Mouse (Mus musculus) liver, embryonic 11.5 days (tissue): ENCODE measurements around the gene 3110082I17Rik. TPM values are rescaled to one million over a fixed set of nuclear protein-coding genes. Genes with fewer than 3 reads are reported as not detected.

Source experiments
- ATAC-seq: fragments of 200-750 bp; cut with Nextera tagmentation; replicated peaks from 2 replicates; pipeline ENCODE4 v1.8.0; 2017; ENCODE audit warnings: moderate number of reproducible peaks, mild to moderate bottlenecking, moderate TSS enrichment, moderate library complexity; ENCODE audit not compliant: low FRiP score
- DNase-seq: peaks from one replicate; pipeline ENCODE4 v3.0.0-alpha.2; 2017; ENCODE audit warnings: low spot score
- H3K27ac ChIP-seq: fragments of 300-500 bp; sonication (generic); 2 replicates; pipeline ENCODE4 v1.5.1; 2014; ENCODE audit warnings: mild to moderate bottlenecking, low read depth, low read length, control low read depth
- H3K27me3 ChIP-seq: fragments of 300-500 bp; sonication (generic); replicated peaks from 2 replicates; pipeline ENCODE4 v1.6.1; 2014; ENCODE audit warnings: low read length, mixed read lengths; ENCODE audit not compliant: control insufficient read depth, insufficient read depth
- H3K36me3 ChIP-seq: fragments of 300-500 bp; sonication (generic); 2 replicates; pipeline ENCODE4 v1.6.1; 2014; ENCODE audit warnings: mild to moderate bottlenecking, low read length, moderate library complexity, mixed read lengths; ENCODE audit not compliant: control insufficient read depth, insufficient read depth
- H3K4me1 ChIP-seq: fragments of 300-500 bp; sonication (generic); replicated peaks from 2 replicates; pipeline ENCODE4 v1.6.1; 2014; ENCODE audit warnings: low read length, mixed read lengths; ENCODE audit not compliant: control insufficient read depth, insufficient read depth
- H3K4me2 ChIP-seq: fragments of 300-500 bp; sonication (generic); 2 replicates; pipeline ENCODE4 v1.6.1; 2014; ENCODE audit warnings: mild to moderate bottlenecking, control low read depth, moderate library complexity
- H3K4me3 ChIP-seq: fragments of 300-500 bp; sonication (generic); 2 replicates; pipeline ENCODE4 v1.5.1; 2014; ENCODE audit warnings: low read depth, low read length, control low read depth
- H3K9ac ChIP-seq: fragments of 300-500 bp; sonication (generic); 2 replicates; pipeline ENCODE4 v1.6.1; 2014; ENCODE audit warnings: low read depth, low read length, control low read depth
- H3K9me3 ChIP-seq: fragments of 300-500 bp; sonication (generic); 2 replicates; pipeline ENCODE4 v1.6.1; 2016; ENCODE audit warnings: low read length, inconsistent platforms, mixed read lengths; ENCODE audit not compliant: control insufficient read depth
- WGBS: fragments of 180-500 bp; shearing (Covaris S2); extraction: QIAGEN DNeasy Blood & Tissue Kit; methylation state at CpG from one replicate; pipeline ENCODE4 v1.1.7; 2014; 5-methylcytosine and 5-hydroxymethylcytosine counted together
- polyA plus RNA-seq: library from polyadenylated mRNA; unstranded; fragments of >200 nt; fragmentation: Nextera tagmentation; extraction: Ambion mirVana; gene quantifications from 2 replicates; pipeline ENCODE4 v1.2.1, GENCODE M21; 2014

3110082I17Rik gene
- polyA plus RNA-seq, 1 experiment from 2014 or later, result 49.4 TPM

GRCm38 (mm10) chr5:139355235-139355772, 105.0 kb downstream of the 3110082I17Rik start:
- ATAC-seq, result no peak
- no peak overlapping the region for H3K4me3 ChIP-seq
- no peak overlapping the region for H3K9ac ChIP-seq
- H3K9me3 ChIP-seq, result no peaks in the 10 kb centered on the region
- no peak overlapping the region for H3K27ac ChIP-seq
- no peaks in the 10 kb centered on the region; the same call in 1 of the 2 replicates for H3K27me3 ChIP-seq
- H3K4me1 ChIP-seq, result peaks cover 8% of the 10 kb centered on the region; the same call in 1 of the 2 replicates
- no peak overlapping the region for H3K4me2 ChIP-seq
- WGBS, result 36% methylated on average over 19 of the region's 19 CpGs
- H3K36me3 ChIP-seq, result no peaks in the 10 kb centered on the region
- no peak for DNase-seq

GRCm38 (mm10) chr5:139353946-139354345, 106.4 kb downstream of the 3110082I17Rik start:
- Histone ChIP-seq H3K4me2 (no peak overlapping the region), H3K4me1 (peaks cover 12% of the 10 kb centered on the region), H3K27ac (no peak overlapping the region), H3K4me3 (no peak overlapping the region), H3K27me3 (no peaks in the 10 kb centered on the region; the same call in 1 of the 2 replicates), H3K9ac (no peak overlapping the region), H3K36me3 (no peaks in the 10 kb centered on the region), H3K9me3 (no peaks in the 10 kb centered on the region)
- DNase-seq (no peak), ATAC-seq (0 out of 2 replicates have a peak, but pooled peaks have one; percentile 1)
- WGBS, result 81% methylated on average over 11 of the region's 11 CpGs

DNA sequence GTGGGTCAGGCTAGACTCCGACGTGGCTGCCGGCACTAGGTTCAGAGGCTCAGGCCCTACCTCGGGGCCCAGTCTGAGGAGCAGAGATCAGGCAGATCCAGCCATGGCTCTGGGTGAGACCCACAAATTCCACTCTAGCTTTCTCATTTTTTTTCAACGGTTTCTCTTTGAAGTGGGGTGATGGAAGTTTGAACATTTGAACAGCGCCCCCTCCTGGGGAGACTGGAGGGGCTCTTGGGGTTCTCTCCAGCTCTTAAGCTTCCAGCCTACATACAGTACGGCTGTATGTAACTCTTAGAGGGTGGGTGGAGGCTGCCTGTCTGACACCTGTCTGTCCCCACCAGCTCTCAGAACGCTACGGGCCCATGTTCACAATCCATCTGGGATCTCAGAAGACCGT, 106.8 kb downstream of the 3110082I17Rik start:
- no peaks in the 10 kb centered on the region for H3K9me3 ChIP-seq
- no peak for DNase-seq
- H3K27me3 ChIP-seq, result no peaks in the 10 kb centered on the region; the same call in 1 of the 2 replicates
- peaks cover 12% of the 10 kb centered on the region for H3K4me1 ChIP-seq
- 58% methylated on average over 10 of the region's 10 CpGs for WGBS
- no peak overlapping the region for H3K27ac ChIP-seq
- no peak overlapping the region for H3K4me2 ChIP-seq
- H3K9ac ChIP-seq, result no peak overlapping the region
- H3K36me3 ChIP-seq, result no peaks in the 10 kb centered on the region
- 0 out of 2 replicates have a peak, but pooled peaks have one; percentile 21 for ATAC-seq
- H3K4me3 ChIP-seq, result no peak overlapping the region

- Histone ChIP-seq H3K4me3 (no peak within 1 kb of the TSS), H3K9ac (no peak within 1 kb of the TSS), H3K4me2 (no peak within 1 kb of the TSS), H3K9me3 (no peaks in the 10 kb centered on the region), H3K27me3 (no peaks in the 10 kb centered on the region; the same call in 1 of the 2 replicates), H3K27ac (no peak within 1 kb of the TSS), H3K36me3 (no peaks in the 10 kb centered on the region), H3K4me1 (peaks cover 12% of the 10 kb centered on the region)
- ATAC-seq (no peak), DNase-seq (no peak)
- WGBS, result 47% methylated on average over 6 of the region's 6 CpGs
Observed at GRCm38 (mm10) chr5:139352317-139352716, 108.0 kb downstream of the 3110082I17Rik start, which contains the start of gene Cyp2w1. Gene Cyp2w1 (plus strand): TSS chr5:139352617.

DNA sequence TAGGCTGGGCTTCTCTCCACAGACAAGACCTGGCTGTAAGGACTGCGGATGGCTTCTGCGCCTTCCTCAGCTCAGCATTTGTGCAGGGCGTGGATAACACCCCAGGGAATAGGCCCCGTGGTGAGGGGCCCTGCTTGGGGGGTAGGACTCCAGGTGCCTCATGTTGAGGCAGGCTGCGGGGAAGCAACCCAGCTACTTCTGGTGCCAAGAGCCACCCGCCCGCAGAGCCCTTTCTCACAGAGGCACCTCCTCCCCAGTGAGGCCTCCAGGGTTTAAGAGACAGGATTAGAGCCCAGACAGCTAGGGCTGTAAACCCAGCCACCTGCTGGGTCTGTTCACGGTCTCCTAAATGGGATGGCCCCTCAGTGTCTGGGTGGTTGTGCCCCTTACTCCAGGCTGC, 108.7 kb downstream of the 3110082I17Rik start:
- H3K4me2 ChIP-seq, result no peak overlapping the region
- 41% methylated on average over 8 of the region's 8 CpGs for WGBS
- H3K36me3 ChIP-seq, result no peaks in the 10 kb centered on the region
- ATAC-seq (no peak), DNase-seq (no peak)
- no peaks in the 10 kb centered on the region; the same call in 1 of the 2 replicates for H3K27me3 ChIP-seq
- peaks cover 12% of the 10 kb centered on the region for H3K4me1 ChIP-seq
- no peak overlapping the region for H3K4me3 ChIP-seq
- H3K9me3 ChIP-seq, result no peaks in the 10 kb centered on the region
- H3K27ac ChIP-seq, result no peak overlapping the region
- H3K9ac ChIP-seq, result no peak overlapping the region

- no peak for DNase-seq
- no peaks in the 10 kb centered on the region; the same call in 1 of the 2 replicates for H3K27me3 ChIP-seq
- no peak within 1 kb of the TSS for H3K27ac ChIP-seq
- 29% methylated on average over 5 of the region's 5 CpGs for WGBS
- H3K36me3 ChIP-seq, result no peaks in the 10 kb centered on the region
- H3K9ac ChIP-seq, result no peak within 1 kb of the TSS
- peaks cover 14% of the 10 kb centered on the region for H3K4me1 ChIP-seq
- H3K4me3 ChIP-seq, result no peak within 1 kb of the TSS
- H3K4me2 ChIP-seq, result no peak within 1 kb of the TSS
- no peak for ATAC-seq
- H3K9me3 ChIP-seq, result no peaks in the 10 kb centered on the region
Observed at GRCm38 (mm10) chr5:139351134-139351533, 109.2 kb downstream of the 3110082I17Rik start, which contains the start of gene Cox19. Gene Cox19 (minus strand): TSS chr5:139351418.

DNA sequence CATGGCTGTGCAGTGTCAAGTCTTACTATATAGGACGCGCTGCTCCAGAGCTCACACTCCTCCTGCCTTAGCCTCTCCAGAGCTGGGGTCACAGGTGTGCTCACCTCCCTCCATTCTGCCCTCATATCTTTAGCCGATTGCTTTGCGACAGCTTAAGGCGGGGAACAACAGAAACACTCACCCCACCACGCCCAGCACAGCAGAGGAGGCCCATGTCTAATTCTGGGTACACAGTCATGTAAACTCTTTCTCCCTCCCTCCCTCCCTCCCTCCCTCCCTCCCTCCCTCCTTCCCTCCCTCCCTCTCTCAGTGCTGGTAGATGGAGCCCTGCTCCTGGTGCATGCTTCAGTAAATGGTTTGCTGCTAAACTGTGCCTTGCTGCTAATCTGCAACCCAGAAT, 110.6 kb downstream of the 3110082I17Rik start:
- H3K9ac ChIP-seq, result no peak overlapping the region
- ATAC-seq, result peak; percentile 42
- H3K27ac ChIP-seq, result no peak overlapping the region
- H3K36me3 ChIP-seq, result no peaks in the 10 kb centered on the region
- H3K4me2 ChIP-seq, result peak overlapping the region; percentile 34
- DNase-seq, result no peak
- H3K27me3 ChIP-seq, result no peaks in the 10 kb centered on the region; the same call in 1 of the 2 replicates
- H3K4me3 ChIP-seq, result no peak overlapping the region
- H3K9me3 ChIP-seq, result no peaks in the 10 kb centered on the region
- peaks cover 18% of the 10 kb centered on the region for H3K4me1 ChIP-seq
- 61% methylated on average over 6 of the region's 6 CpGs for WGBS

DNA sequence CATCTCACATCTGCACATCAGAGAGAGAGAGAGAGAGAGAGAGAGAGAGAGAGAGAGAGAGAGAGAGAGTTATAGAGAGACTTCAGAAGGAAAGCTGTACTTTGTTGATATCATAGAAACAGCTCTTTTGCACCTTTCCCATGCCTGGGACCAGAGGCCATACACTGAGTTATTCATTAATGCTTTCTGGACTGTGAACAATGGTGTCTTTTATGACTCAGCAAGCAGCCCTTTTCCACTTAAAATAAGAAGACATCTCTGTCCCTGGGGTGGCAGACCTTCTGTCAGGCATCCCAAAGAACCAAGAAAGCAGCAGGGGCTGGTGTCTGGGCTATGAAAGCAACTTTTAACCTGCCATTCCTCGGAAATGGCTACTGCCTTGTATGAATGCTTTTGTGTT, 113.1 kb downstream of the 3110082I17Rik start:
- Histone ChIP-seq H3K27ac (no peak overlapping the region), H3K9ac (no peak overlapping the region), H3K4me2 (no peak overlapping the region), H3K4me3 (no peak overlapping the region), H3K4me1 (peaks cover 18% of the 10 kb centered on the region), H3K27me3 (no peaks in the 10 kb centered on the region; the same call in 1 of the 2 replicates), H3K9me3 (no peaks in the 10 kb centered on the region), H3K36me3 (peaks cover 4% of the 10 kb centered on the region)
- no peak for ATAC-seq
- no peak for DNase-seq
- 56% methylated on average over 1 of the region's 1 CpGs for WGBS

DNA sequence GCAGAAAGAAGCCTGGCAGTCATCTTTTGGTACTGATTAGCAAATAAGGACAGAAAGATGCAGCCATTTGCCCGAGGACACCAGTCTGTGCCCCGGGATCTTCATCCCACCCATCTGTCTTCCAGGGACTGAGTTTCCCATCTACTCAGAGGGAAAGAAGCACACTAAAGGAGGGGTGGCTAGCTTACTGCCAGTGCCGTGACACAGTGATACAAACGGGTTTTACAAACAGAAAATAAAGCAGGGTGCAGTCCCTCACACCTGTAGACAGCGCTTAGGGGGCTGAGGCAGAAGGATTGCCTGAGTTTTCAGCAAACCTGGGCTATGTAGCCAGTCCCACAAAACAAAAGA, 115.0 kb downstream of the 3110082I17Rik start:
- peak overlapping the region; percentile 66 for H3K4me2 ChIP-seq
- peaks cover 15% of the 10 kb centered on the region for H3K4me1 ChIP-seq
- no peaks in the 10 kb centered on the region for H3K27me3 ChIP-seq
- peaks cover 10% of the 10 kb centered on the region for H3K36me3 ChIP-seq
- peak overlapping the region; percentile 82 for H3K4me3 ChIP-seq
- 11% methylated on average over 5 of the region's 5 CpGs for WGBS
- H3K9me3 ChIP-seq, result no peaks in the 10 kb centered on the region
- ATAC-seq (peak; percentile 15), DNase-seq (no peak)
- peak overlapping the region; percentile 39; the same call in 1 of the 2 replicates for H3K9ac ChIP-seq
- H3K27ac ChIP-seq, result peak overlapping the region; percentile 39
